Mouse (Mus musculus): ENCODE data around the gene Srgap3.

Gene Srgap3

GRCm38 (mm10) chr6:112857057-112857456 is 90.0 kb downstream of the Srgap3 start:
- no peak for DNase-seq (ENCODE audit: low spot score)

- DNase-seq (ENCODE audit: low spot score), result no peak
Measured at GRCm38 (mm10) chr6:112855183-112855582, 91.9 kb downstream of the Srgap3 start.

- no peak for DNase-seq (ENCODE audit: low spot score)
Measured at GRCm38 (mm10) chr6:112852261-112853235, 94.5 kb downstream of the Srgap3 start.

GRCm38 (mm10) chr6:112850745-112851144 is 96.3 kb downstream of the Srgap3 start:
- no peak for DNase-seq (ENCODE audit: low spot score)

GRCm38 (mm10) chr6:112848629-112849180 is 98.4 kb downstream of the Srgap3 start:
- DNase-seq (ENCODE audit: low spot score), result no peak

GRCm38 (mm10) chr6:112846863-112847262 is 100.2 kb downstream of the Srgap3 start:
- no peak for DNase-seq (ENCODE audit: low spot score)

GRCm38 (mm10) chr6:112842426-112842825 is 104.6 kb downstream of the Srgap3 start:
- no peak for DNase-seq (ENCODE audit: low spot score)

- DNase-seq (ENCODE audit: low spot score), result no peak
Measured at GRCm38 (mm10) chr6:112840400-112840799, 106.7 kb downstream of the Srgap3 start.

- DNase-seq (ENCODE audit: low spot score), result no peak
Measured at GRCm38 (mm10) chr6:112839391-112839790, 107.7 kb downstream of the Srgap3 start.

GRCm38 (mm10) chr6:112838879-112839278 is 108.2 kb downstream of the Srgap3 start:
- DNase-seq (ENCODE audit: low spot score), result no peak

- no peak for DNase-seq (ENCODE audit: low spot score)
Measured at GRCm38 (mm10) chr6:112836712-112837111, 110.4 kb downstream of the Srgap3 start.

GRCm38 (mm10) chr6:112835413-112835812 is 111.7 kb downstream of the Srgap3 start:
- no peak for DNase-seq (ENCODE audit: low spot score)

GRCm38 (mm10) chr6:112834430-112834829 is 112.6 kb downstream of the Srgap3 start:
- DNase-seq (ENCODE audit: low spot score), result no peak

GRCm38 (mm10) chr6:112833763-112834162 is 113.3 kb downstream of the Srgap3 start:
- no peak for DNase-seq (ENCODE audit: low spot score)

- DNase-seq (ENCODE audit: low spot score), result no peak
Measured at GRCm38 (mm10) chr6:112829196-112829595, 117.9 kb downstream of the Srgap3 start.

- DNase-seq (ENCODE audit: low spot score), result no peak
Measured at GRCm38 (mm10) chr6:112828420-112828819, 118.6 kb downstream of the Srgap3 start.

GRCm38 (mm10) chr6:112825657-112826056 is 121.4 kb downstream of the Srgap3 start:
- DNase-seq (ENCODE audit: low spot score), result no peak

- no peak for DNase-seq (ENCODE audit: low spot score)
Measured at GRCm38 (mm10) chr6:112823096-112823495, 124.0 kb downstream of the Srgap3 start.

- no peak for DNase-seq (ENCODE audit: low spot score)
Measured at GRCm38 (mm10) chr6:112820298-112820992, 126.6 kb downstream of the Srgap3 start.

- DNase-seq (ENCODE audit: low spot score), result no peak
Measured at GRCm38 (mm10) chr6:112818403-112818901, 128.6 kb downstream of the Srgap3 start.

- no peak for DNase-seq (ENCODE audit: low spot score)
Measured at GRCm38 (mm10) chr6:112815604-112816003, 131.5 kb downstream of the Srgap3 start.

- no peak for DNase-seq (ENCODE audit: low spot score)
Measured at GRCm38 (mm10) chr6:112814525-112815086, 132.5 kb downstream of the Srgap3 start.

All from c-Kit-positive CD71-positive TER-119-positive erythroid progenitor cells, embryonic 14.5 days (primary cell).